8 mouse cellular contexts compared by ENCODE assay signal in genomic region chr7:73372352-73372970, GRCm38 (mm10). TPM values are rescaled to one million over a fixed set of nuclear protein-coding genes. Genes with fewer than 3 reads are reported as not detected.
DNase-seq lines count a peak whose midpoint lies in the region; ATAC-seq and TF ChIP-seq lines count a peak whose summit lies in the region.

No protein-coding gene starts in this region.

- H3K4me1 ChIP-seq in forebrain, embryonic 16.5 days (replicated peaks; ENCODE audit: control insufficient read depth, insufficient read depth, low read length) = peaks cover 29% of the 10 kb centered on the region
- H3K4me1 ChIP-seq in lung, embryonic 14.5 days (ENCODE audit: insufficient read depth) = peaks cover 10% of the 10 kb centered on the region

- H3K36me3 ChIP-seq in forebrain, embryonic 16.5 days (ENCODE audit: control insufficient read depth, insufficient read depth) = no peaks in the 10 kb centered on the region
- no peaks in the 10 kb centered on the region for H3K36me3 ChIP-seq in lung, embryonic 14.5 days (ENCODE audit: insufficient read depth)

- H3K27me3 ChIP-seq in forebrain, embryonic 16.5 days (replicated peaks; ENCODE audit: control insufficient read depth, insufficient read depth, low read length) = 0 out of 2 replicates have a peak, but pooled peaks cover 4% of the 10 kb centered on the region
- peaks cover 17% of the 10 kb centered on the region; the same call in 1 of the 2 replicates for H3K27me3 ChIP-seq in lung, embryonic 14.5 days (ENCODE audit: insufficient read depth, low read length)

- H3K4me3 ChIP-seq in forebrain, embryonic 16.5 days (replicated peaks; ENCODE audit: low read length) = peak overlapping the region; percentile 40
- H3K4me3 ChIP-seq in lung, embryonic 14.5 days (ENCODE audit: low read depth, low read length) = peak overlapping the region; percentile 15

- 2% methylated on average over 29 of the region's 29 CpGs for WGBS in forebrain, embryonic 16.5 days
- WGBS in lung, embryonic 14.5 days = 3% methylated on average over 29 of the region's 29 CpGs

- H3K9ac ChIP-seq in forebrain, embryonic 16.5 days (replicated peaks; ENCODE audit: low read depth, low read length) = peak overlapping the region; percentile 57
- no peak overlapping the region for H3K9ac ChIP-seq in lung, embryonic 14.5 days

- no peak for ATAC-seq in forebrain, embryonic 16.5 days
- ATAC-seq in lung, embryonic 14.5 days (ENCODE audit: insufficient read depth) = no peak
- ATAC-seq in CD4-positive, CD25-positive, alpha-beta regulatory T cell, adult 4 months = no peak

- intact Hi-C loops in heart, postnatal 10 days (cut with DNase I) = loop anchor here (10.0 kb wide), 1 partner anchor 258 kb away; no protein-coding TSS in a partner anchor

- peak; percentile 29; the same call in 1 of the 2 replicates for TF ChIP-seq CTCF in lung, embryonic 14.5 days (IDR thresholded peaks at IDR 0.05; ENCODE audit: low read depth)

- H3K27ac ChIP-seq in forebrain, embryonic 16.5 days (ENCODE audit: low read length) = no peak overlapping the region
- H3K27ac ChIP-seq in lung, embryonic 14.5 days (ENCODE audit: low read depth) = no peak overlapping the region

- H3K9me3 ChIP-seq in forebrain, embryonic 16.5 days (ENCODE audit: control insufficient read depth, low read length) = no peaks in the 10 kb centered on the region
- H3K9me3 ChIP-seq in lung, embryonic 14.5 days (ENCODE audit: low read depth, low read length) = no peaks in the 10 kb centered on the region

- peak overlapping the region; percentile 74 for H3K4me2 ChIP-seq in forebrain, embryonic 16.5 days (ENCODE audit: low read length)
- peak overlapping the region; percentile 55 for H3K4me2 ChIP-seq in lung, embryonic 14.5 days

- peak; percentile 66 to 75 for DNase-seq in cerebellum, postnatal 10 days
- DNase-seq in cerebellum, adult 11-12 months = no peak
- peak; percentile 84 to 87 for DNase-seq in heart, postnatal 10 days
- peak; percentile 62 to 73 for DNase-seq in kidney, postnatal 4 days
- DNase-seq in lung, embryonic 14.5 days = peak; percentile 70
- DNase-seq in ovary, postnatal 36 days (ENCODE audit: low spot score) = peak; percentile 79

RNA-seq across cellular contexts. Expression of gene Rgma, which starts 2.8 kb away (rescaled TPM):
- polyA plus RNA-seq in forebrain, embryonic 16.5 days (2015; fragmentation: Nextera tagmentation; extraction: Ambion mirVana) = 22.2 and 23.1 TPM in 2 replicates
- 10 to 100 TPM; 40.6 to 50.4 TPM for total RNA-seq in heart, postnatal 10 days (2021)
- polyA plus RNA-seq in lung, embryonic 14.5 days (2014; fragmentation: Nextera tagmentation; extraction: Ambion mirVana) = 19.0 and 22.8 TPM in 2 replicates
- polyA plus RNA-seq in CD4-positive, CD25-positive, alpha-beta regulatory T cell, adult 4 months (2017; shearing (Covaris generic)) = not detected

Comparison
In these comparisons a context has a peak if more than half of its experiments do, and no peak if none do; other contexts are left out.
1. RNA of gene Rgma, which starts 2.8 kb away (polyA plus RNA-seq): 19.0 to 22.8 TPM in lung, embryonic 14.5 days and 22.2 to 23.1 TPM in forebrain, embryonic 16.5 days; not detected in CD4-positive, CD25-positive, alpha-beta regulatory T cell, adult 4 months; every median in the first group is over 10 times any median in the second.